Mouse (Mus musculus): ENCODE measurements at regions not wholly inside any gene's neighbourhood (a gene's known extent, or its start where the extent isn't known, plus 50 kb on each side); places are given as distances from the start of the nearest gene placed in this dataset.
"Not testable (repeated sequence)": the region's sequence is repeated elsewhere in the genome, so short reads cannot be mapped to it uniquely, and the experiment has no call there.

GRCm38 (mm10) chr5:52023212-52023611 is 167.1 kb downstream of the Dhx15 start:
- no peak for ATAC-seq (replicated peaks; ENCODE audit: low FRiP score, low TSS enrichment, poor library complexity, severe bottlenecking)

DNA sequence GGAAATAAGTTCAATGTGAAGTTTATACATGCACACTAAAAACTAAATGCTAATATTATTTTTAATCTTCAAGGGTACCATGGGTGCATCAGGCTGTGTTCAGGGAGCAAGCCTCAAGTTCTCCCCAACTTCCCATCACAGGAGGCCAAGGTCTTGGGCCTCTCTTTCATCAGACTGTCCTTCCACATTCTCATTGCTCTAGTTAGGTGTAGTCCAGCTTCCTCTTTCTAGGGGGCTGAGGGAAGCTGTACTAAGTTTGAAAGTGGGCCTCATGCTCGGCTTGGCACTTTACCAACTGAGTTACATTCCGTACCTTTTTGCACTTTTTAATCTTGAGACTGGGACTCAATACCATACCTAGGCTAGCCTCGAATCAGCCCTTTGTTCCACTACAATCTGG is 173.3 kb downstream of the Dhx15 start:
- no peak for ATAC-seq (replicated peaks; ENCODE audit: low FRiP score, low TSS enrichment, poor library complexity, severe bottlenecking)

DNA sequence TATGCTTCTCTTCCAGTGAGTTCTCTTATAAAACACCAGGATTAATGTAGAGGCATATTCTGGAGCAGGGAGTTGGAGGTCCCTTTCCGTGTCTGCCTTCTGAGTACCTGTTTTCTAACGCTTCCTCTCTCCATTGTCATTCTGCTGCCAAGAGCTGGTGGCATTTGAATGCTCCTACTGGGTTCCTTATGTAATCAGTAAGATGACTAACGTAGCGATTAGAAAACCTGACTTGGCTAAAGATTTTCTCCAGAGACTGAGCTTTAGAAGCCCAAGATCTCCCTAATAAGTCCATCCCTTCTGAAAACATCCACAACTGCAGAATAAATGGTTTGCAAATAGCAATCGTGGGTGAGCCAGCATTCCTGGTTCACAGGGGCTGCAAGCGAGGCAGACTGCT is 174.5 kb downstream of the Dhx15 start:
- no peak for ATAC-seq (replicated peaks; ENCODE audit: low FRiP score, low TSS enrichment, poor library complexity, severe bottlenecking)

DNA sequence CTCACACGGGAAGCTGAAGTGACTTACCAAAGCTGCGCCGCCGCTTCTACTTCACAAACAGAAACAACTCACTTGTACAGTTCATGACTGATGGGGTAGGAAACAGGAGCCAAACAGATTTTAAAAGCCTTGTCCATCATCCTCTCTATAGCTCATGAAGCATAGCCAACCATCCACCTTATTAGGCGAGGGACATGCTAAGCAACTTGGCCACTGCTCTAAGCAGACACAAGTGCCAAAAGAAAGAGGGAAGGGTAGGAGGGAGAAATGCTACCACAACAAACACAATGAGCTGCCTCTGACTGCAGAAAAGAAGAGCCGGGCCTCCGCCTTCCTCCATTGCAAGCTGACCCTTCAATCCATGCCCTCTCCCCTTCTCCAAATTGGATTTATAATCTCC is 179.9 kb downstream of the Dhx15 start:
- no peak for ATAC-seq (replicated peaks; ENCODE audit: low FRiP score, low TSS enrichment, poor library complexity, severe bottlenecking)

DNA sequence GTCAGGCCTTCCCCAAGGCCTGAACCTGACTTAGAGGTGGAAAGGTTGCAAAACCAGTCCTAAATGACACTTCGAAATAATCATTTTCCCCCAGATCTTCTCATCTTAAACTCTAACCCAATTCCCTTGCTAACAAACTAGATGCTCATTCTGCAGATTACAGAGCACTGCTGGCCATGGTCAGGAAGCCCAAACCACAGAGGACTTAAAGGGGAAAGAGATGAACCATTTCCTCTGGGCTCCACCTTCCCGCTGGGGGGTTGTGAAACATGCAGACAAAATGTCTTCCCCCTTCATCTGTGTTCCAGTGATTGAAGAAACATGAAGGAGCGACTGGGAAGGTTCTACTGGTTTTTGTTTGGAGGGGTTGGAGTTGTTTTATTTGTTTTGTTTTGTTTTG is 181.4 kb downstream of the Dhx15 start:
- no peak for ATAC-seq (replicated peaks; ENCODE audit: low FRiP score, low TSS enrichment, poor library complexity, severe bottlenecking)

GRCm38 (mm10) chr5:52006843-52007242 is 183.5 kb downstream of the Dhx15 start:
- no peak for ATAC-seq (replicated peaks; ENCODE audit: low FRiP score, low TSS enrichment, poor library complexity, severe bottlenecking)

DNA sequence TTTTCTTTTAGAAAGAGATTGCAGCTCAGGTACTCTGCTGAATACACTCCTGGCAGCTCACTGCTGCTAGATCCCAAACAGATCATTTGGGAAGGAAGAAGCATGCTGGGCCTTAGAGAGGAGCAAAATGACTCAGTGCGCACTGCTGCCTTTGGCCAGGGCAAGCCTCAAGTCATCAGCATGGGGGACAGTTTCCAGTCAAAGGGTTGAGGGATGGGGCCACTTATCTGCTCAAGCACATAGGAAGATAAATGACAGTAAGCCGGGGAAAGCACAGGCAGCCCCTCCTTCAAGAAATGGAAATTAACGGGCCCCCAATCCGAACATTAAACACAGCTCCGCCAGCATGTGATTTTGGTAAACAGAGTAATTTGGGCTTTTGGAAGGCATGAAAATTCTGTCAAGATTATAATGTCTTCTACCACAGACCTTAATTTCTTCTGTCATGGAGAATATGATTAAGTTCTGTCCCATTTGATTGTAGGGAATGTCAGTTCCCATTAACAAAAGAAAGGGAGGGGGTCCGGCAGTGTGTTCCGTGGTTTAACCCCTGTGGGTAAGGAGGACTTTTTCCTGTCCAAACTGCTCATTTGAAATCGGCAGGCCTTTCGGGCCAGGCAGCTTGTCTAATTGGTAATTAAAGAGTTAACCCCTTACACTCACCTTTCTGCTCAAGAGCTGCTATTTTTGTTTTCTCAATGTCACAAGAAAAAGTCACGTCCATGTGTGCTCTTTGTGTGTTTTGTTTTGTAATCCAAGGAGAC is 199.3 kb downstream of the Dhx15 start:
- ATAC-seq (replicated peaks; ENCODE audit: low FRiP score, low TSS enrichment, poor library complexity, severe bottlenecking): no peak

GRCm38 (mm10) chr5:51989396-51989795 is 200.9 kb downstream of the Dhx15 start:
- ATAC-seq (replicated peaks; ENCODE audit: low FRiP score, low TSS enrichment, poor library complexity, severe bottlenecking): no peak

GRCm38 (mm10) chr5:51988913-51989312 is 201.4 kb downstream of the Dhx15 start:
- no peak for ATAC-seq (replicated peaks; ENCODE audit: low FRiP score, low TSS enrichment, poor library complexity, severe bottlenecking)

- ATAC-seq (replicated peaks; ENCODE audit: low FRiP score, low TSS enrichment, poor library complexity, severe bottlenecking): no peak
These were observed 205.3 kb downstream of the Dhx15 start for GRCm38 (mm10) chr5:51984966-51985365.

GRCm38 (mm10) chr5:51982780-51983179 is 207.5 kb downstream of the Dhx15 start:
- no peak for ATAC-seq (replicated peaks; ENCODE audit: low FRiP score, low TSS enrichment, poor library complexity, severe bottlenecking)

DNA sequence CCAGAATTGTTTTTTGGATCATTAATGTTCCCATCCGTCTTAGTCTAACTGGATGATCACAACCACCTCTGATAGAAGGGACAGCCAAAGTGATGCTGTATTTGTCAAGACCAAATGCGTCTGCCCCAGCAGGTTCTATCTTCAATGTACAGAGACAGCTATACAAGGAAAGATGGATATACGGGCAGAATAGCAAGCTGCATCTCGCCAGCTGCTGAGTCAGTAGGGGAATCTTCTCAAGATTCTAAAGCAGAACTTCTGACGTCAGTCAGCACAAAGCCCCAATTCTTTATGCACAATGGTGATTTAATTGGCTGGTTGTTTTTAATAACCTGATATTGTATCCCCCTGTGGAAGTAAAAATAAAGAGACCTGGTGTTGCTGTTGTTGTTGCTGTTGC is 209.4 kb downstream of the Dhx15 start:
- no peak for ATAC-seq (replicated peaks; ENCODE audit: low FRiP score, low TSS enrichment, poor library complexity, severe bottlenecking)

GRCm38 (mm10) chr5:51952499-51952898 is 237.8 kb downstream of the Dhx15 start:
- peak; percentile 81 for ATAC-seq (replicated peaks; ENCODE audit: low FRiP score, low TSS enrichment, poor library complexity, severe bottlenecking)

DNA sequence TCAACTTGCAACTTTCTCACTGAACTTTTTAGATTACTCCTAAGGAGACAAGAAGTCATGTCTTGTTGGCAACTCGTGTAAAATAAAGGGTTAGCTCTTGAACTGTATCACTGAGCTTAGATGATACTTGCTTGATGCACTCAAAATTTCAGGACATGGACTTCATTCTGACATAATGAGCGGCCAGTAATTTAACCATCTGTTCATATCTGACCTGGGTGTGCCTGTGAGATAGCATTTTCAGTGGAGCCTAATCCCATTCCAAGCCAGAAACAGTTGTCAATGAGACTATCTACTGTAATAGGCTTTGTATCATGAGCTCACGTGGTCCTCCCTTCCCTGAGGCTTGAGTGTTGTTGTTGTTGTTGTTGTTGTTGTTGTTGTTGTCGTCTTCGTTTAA is 240.3 kb downstream of the Dhx15 start:
- peak; percentile 53 for ATAC-seq (replicated peaks; ENCODE audit: low FRiP score, low TSS enrichment, poor library complexity, severe bottlenecking)

- no peak for ATAC-seq (replicated peaks; ENCODE audit: low FRiP score, low TSS enrichment, poor library complexity, severe bottlenecking)
These were observed 244.3 kb downstream of the Dhx15 start for GRCm38 (mm10) chr5:51946062-51946461.

DNA sequence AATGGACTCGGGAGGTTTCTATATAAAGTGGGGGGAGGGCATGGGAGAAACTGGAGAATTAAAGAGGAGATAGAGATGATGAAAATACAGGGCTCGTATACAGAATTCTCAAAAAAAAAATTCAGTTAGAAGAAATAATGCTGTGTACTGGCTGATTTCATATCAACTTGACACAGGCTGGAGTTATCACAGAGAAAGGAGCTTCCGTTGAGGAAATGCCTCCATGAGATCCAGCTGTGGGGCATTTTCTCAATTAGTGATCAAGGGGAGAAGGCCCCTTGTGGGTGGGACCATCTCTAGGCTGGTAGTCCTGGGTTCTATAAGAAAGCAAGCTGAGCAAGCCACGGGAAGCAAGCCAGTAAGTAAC is 248.4 kb downstream of the Dhx15 start:
- ATAC-seq (replicated peaks; ENCODE audit: low FRiP score, low TSS enrichment, poor library complexity, severe bottlenecking): not testable (repeated sequence)

DNA sequence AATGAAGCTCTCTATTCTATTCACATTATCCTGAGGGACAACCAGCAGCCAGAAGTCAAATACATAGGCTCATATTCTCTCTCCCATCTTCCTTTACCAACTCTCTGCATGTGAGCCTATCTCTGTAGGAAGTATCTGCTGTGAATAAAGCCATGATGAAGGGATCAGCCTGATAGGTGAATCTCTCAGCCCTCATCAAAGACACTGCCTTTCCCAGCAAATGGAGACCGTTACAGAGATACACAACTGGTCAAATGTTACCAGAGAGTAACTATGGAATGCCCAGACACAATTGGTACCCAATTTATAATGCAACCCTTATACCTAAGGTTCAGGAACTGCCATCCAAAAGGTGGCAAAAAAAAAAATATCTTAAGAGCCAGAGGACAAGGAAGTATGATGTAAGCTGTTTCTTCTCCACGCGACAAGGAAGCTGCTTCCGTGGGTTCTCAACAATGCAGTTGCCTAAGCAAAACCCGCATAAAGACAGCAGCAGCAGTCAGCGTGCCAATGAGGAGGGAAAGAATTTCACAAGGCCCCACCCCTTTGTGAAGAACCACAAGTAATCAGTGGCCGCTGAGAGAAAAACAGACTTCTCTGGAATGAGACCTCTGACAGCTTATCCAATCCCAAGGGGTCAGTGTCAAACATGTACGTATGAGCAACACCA is 248.9 kb downstream of the Dhx15 start:
- ATAC-seq (replicated peaks; ENCODE audit: low FRiP score, low TSS enrichment, poor library complexity, severe bottlenecking): peak; percentile 95

GRCm38 (mm10) chr5:51938845-51939244 is 251.5 kb downstream of the Dhx15 start:
- ATAC-seq (replicated peaks; ENCODE audit: low FRiP score, low TSS enrichment, poor library complexity, severe bottlenecking): no peak

DNA sequence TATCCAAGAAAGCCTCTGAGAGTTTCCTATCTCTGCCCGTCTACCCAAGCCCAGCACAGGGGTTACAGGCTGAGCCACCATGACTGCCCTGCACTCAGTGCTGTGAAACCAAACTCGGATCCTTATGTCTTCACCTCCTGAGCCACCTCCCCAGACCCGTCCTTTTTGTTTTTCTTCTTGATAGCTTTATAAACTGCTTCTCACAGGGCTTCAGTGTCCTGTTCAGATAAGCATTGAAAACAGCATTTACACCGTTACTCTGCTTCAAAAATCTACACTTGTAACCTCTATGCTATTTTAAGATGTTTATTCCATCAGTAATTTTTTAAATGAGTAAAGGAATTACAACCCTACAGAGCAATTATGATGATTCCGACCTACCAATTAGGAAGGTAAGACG is 253.0 kb downstream of the Dhx15 start:
- ATAC-seq (replicated peaks; ENCODE audit: low FRiP score, low TSS enrichment, poor library complexity, severe bottlenecking): no peak

- ATAC-seq (replicated peaks; ENCODE audit: low FRiP score, low TSS enrichment, poor library complexity, severe bottlenecking): no peak
These were observed 254.6 kb downstream of the Dhx15 start for GRCm38 (mm10) chr5:51935391-51936354.
